Mouse (Mus musculus) heart, embryonic 15.5 days (tissue): Measurements from ENCODE around the gene Cntnap2. TPM values are rescaled to one million over a fixed set of nuclear protein-coding genes. Genes with fewer than 3 reads are reported as not detected.

ENCODE experiments used
- ATAC-seq: fragments of 200-750 bp; cut with Nextera tagmentation; replicated peaks from 2 replicates; pipeline ENCODE4 v1.8.0; 2017; ENCODE audit warnings: low read depth, moderate TSS enrichment; ENCODE audit not compliant: insufficient number of reproducible peaks, insufficient read depth, low FRiP score
- H3K27ac ChIP-seq: fragments of 300-500 bp; sonication (generic); 2 replicates; pipeline ENCODE4 v1.5.1; 2015; ENCODE audit warnings: mild to moderate bottlenecking, inconsistent platforms
- H3K27me3 ChIP-seq: fragments of 300-500 bp; sonication (generic); 2 replicates; pipeline ENCODE4 v1.6.1; 2015; ENCODE audit warnings: inconsistent platforms
- H3K36me3 ChIP-seq: fragments of 300-500 bp; sonication (generic); 2 replicates; pipeline ENCODE4 v1.6.1; 2015; ENCODE audit warnings: mild to moderate bottlenecking, inconsistent platforms
- H3K4me1 ChIP-seq: fragments of 300-500 bp; sonication (generic); replicated peaks from 2 replicates; pipeline ENCODE4 v1.6.1; 2015; ENCODE audit warnings: inconsistent platforms
- H3K4me2 ChIP-seq: fragments of 300-500 bp; sonication (generic); 2 replicates; pipeline ENCODE4 v1.6.1; 2015; ENCODE audit warnings: inconsistent platforms, mild to moderate bottlenecking, moderate library complexity
- H3K4me3 ChIP-seq: fragments of 300-500 bp; sonication (generic); 2 replicates; pipeline ENCODE4 v1.5.1; 2015; ENCODE audit warnings: mild to moderate bottlenecking, inconsistent platforms
- H3K9ac ChIP-seq: fragments of 300-500 bp; sonication (generic); 2 replicates; pipeline ENCODE4 v1.6.1; 2015; ENCODE audit warnings: mild to moderate bottlenecking, inconsistent platforms
- H3K9me3 ChIP-seq: fragments of 300-500 bp; sonication (generic); replicated peaks from 2 replicates; pipeline ENCODE4 v1.6.1; 2016; ENCODE audit warnings: inconsistent platforms
- WGBS: fragments of 180-500 bp; shearing (Covaris S2); methylation state at CpG from one replicate; pipeline ENCODE4 v1.1.7; 2015; ENCODE audit warnings: mixed read lengths; 5-methylcytosine and 5-hydroxymethylcytosine counted together
- polyA plus RNA-seq: library from polyadenylated mRNA; unstranded; fragments of >200 nt; fragmentation: Nextera tagmentation; extraction: Ambion mirVana; gene quantifications from 2 replicates; pipeline ENCODE4 v1.2.1, GENCODE M21; 2015

Cntnap2 gene
- polyA plus RNA-seq, 1 experiment from 2014 or later: 0.28 TPM

DNA sequence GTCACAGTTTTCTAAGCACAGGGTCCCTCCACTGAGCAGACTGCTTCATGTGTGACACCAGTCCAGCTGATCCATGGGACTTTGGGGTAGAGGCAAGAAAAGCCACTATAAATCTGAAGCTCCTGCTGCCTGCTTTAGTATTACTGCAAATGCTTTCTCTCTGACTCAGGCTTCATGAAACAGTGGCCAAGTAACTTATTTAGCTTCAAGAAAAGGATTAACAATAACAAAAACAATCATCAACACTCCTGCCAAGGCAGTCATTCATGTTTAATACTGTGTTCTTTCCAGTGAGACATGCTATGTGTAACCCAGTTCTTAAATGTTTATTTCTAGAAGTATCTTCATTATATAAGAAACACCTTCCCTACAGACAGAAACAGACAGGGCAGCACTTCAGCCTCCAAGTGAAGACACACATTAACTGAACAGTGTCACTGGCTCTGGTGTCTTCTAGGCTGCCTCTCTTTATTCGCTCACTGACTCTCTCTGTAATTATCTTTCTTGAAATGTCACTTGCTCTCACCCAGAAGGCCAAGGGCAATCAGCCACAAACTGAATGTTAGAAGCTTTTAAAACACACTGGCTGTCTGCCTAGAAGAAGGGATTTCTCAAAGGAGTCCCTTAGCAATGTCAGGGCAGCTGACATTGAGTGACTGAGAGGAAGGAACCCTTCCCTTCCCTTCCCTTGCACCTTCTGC, 1955.9 kb downstream of the Cntnap2 start:
- Histone ChIP-seq H3K4me2 (no peak overlapping the region), H3K9me3 (no peaks in the 10 kb centered on the region), H3K9ac (no peak overlapping the region), H3K27ac (no peak overlapping the region), H3K4me1 (no peaks in the 10 kb centered on the region), H3K27me3 (no peaks in the 10 kb centered on the region), H3K36me3 (no peaks in the 10 kb centered on the region), H3K4me3 (no peak overlapping the region)
- WGBS: 67% methylated on average over 1 of the region's 1 CpGs
- no peak for ATAC-seq

DNA sequence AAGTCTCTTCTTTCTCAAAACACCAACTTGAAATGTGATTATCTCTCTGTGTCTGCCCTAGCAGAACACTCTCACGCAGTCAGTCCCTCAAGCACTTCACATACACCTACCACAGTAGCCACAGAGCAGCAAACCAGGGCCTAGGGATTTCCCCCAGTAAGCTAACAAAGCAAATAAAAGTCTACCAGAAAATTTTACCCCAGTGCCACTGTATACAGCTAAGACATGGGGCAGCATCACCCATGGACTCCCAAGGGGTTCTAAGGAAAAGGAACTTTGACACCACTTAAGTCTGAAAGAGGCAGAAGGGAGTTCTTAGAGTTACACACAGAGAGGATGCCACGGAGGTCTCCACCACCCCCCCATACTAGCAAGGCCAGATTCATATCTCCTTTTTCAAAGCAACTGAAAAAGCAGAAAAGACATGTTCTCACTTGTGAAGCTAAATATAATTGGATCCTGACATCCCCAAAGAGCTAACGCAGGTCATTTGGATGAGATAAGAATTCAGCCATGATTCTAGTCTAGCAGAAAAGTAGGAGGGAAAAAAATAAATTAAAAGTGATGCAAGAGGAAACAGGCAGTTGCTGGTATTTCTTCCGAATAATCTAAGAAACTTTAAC, 1967.0 kb downstream of the Cntnap2 start:
- WGBS: 60% methylated on average over 4 of the region's 4 CpGs
- Histone ChIP-seq H3K4me3 (no peak overlapping the region), H3K4me2 (no peak overlapping the region), H3K9ac (no peak overlapping the region), H3K4me1 (no peaks in the 10 kb centered on the region), H3K27me3 (no peaks in the 10 kb centered on the region), H3K27ac (no peak overlapping the region), H3K9me3 (no peaks in the 10 kb centered on the region), H3K36me3 (no peaks in the 10 kb centered on the region)
- ATAC-seq: no peak

DNA sequence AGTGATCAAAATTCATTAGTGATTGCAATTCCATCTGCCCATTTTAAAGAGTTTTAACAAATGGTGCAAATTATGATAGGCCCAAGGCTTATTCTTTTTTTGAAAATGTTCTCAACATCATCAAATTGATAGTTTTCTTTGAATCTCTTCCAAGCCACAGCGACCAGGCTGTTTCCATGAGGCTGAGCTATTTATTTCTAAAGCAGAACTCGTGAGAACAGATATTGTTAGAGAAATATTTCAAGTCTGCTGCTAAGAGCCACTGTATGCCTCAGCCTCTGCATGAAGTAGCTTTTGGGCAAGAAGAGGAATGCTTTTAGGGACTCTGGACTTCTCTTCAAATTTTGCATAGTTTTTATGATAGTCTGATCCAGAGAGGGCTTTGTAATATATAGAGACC, 1972.2 kb downstream of the Cntnap2 start:
- H3K4me1 ChIP-seq: no peaks in the 10 kb centered on the region
- H3K4me3 ChIP-seq: no peak overlapping the region
- no peak overlapping the region for H3K9ac ChIP-seq
- no peaks in the 10 kb centered on the region for H3K36me3 ChIP-seq
- ATAC-seq: no peak
- H3K4me2 ChIP-seq: no peak overlapping the region
- WGBS: 49% methylated on average over 2 of the region's 2 CpGs
- H3K9me3 ChIP-seq: no peaks in the 10 kb centered on the region
- H3K27me3 ChIP-seq: no peaks in the 10 kb centered on the region
- no peak overlapping the region for H3K27ac ChIP-seq

DNA sequence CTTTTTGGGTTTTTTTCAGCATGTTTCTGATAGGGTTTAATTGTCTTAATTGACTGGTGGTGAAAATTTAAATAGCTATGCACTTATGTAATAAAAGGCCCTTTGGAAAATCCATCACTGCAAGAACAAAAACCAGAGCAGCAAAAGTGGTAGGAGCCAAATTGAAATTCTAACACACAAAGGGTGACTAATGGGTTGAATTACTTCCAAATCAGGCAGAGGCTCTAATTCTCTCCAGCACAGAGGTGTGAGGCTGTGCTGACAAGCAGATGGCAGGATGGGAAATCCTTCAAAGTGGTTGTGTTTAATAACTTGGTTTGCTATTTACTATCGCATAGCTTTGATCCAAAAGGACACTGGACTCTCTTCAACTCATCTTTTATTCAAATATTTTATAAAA, 1983.4 kb downstream of the Cntnap2 start:
- H3K4me3 ChIP-seq: no peak overlapping the region
- no peaks in the 10 kb centered on the region for H3K9me3 ChIP-seq
- no peaks in the 10 kb centered on the region for H3K36me3 ChIP-seq
- H3K4me1 ChIP-seq: peaks cover 2% of the 10 kb centered on the region; the same call in 1 of the 2 replicates
- H3K4me2 ChIP-seq: no peak overlapping the region
- no peak overlapping the region for H3K9ac ChIP-seq
- H3K27me3 ChIP-seq: no peaks in the 10 kb centered on the region
- WGBS: 77% methylated on average over 1 of the region's 1 CpGs
- no peak for ATAC-seq
- no peak overlapping the region for H3K27ac ChIP-seq

DNA sequence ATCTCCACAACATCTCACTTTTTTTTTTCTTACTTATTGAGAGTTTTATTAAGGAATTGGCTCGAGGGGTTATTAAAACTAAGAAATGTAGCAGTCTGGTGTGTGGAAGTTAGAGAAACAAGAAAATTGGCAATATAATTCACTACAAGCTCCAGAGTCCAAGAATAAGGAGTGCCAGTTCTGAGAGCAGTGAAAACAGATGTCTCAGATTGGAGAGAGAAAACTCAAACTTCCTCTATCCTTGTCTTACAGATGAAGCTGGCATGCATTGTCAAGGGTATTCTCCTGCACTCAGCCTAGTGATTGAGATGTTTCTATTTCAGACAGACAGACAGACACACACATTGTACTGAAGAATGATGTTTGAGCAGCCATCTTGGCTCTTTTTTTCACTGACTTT, 1984.4 kb downstream of the Cntnap2 start:
- WGBS: 65% methylated on average over 1 of the region's 1 CpGs
- Histone ChIP-seq H3K4me3 (no peak overlapping the region), H3K27me3 (no peaks in the 10 kb centered on the region), H3K36me3 (no peaks in the 10 kb centered on the region), H3K9ac (no peak overlapping the region), H3K27ac (no peak overlapping the region), H3K4me1 (peaks cover 2% of the 10 kb centered on the region; the same call in 1 of the 2 replicates), H3K9me3 (no peaks in the 10 kb centered on the region), H3K4me2 (no peak overlapping the region)
- ATAC-seq: no peak

DNA sequence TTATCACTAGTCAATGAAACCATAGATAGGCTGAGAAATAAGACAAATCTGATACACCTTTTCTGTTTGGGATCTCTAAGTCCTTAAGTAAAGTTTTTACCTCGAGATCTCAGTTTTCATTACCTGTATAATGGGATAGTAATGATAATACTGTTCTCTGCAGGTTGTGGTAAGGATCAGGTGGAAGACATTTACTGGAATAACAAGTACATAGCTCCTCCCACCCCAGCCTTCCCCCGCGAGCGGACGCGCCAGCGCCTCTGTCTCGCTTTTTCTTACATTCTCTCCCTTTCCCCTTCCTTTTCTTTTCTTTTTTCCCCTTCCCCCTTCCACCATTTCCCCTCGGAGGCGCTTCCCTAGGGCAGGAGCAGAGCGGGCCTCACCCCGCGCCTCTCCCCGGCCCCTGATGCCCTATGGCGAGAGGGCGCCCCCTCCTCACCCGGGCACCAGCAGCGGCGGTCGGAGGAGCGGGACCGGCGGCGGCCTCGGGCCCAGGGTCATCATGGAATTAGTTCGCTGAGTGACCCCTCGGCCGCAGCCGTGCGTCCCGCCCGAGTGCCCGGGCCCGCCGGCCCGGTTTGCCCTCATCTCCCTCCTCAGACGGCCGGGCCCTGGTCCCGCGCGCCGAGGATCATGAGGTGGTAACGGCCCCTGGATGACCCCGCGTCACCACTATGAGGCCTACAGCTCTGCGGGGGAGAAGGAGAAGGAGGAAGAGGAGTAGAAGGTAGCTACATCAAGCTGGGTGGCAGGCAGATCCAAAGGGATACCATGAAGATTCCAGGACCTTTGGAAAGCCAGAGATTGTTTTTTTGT, 1985.4 kb downstream of the Cntnap2 start:
- WGBS: 4% methylated on average over 46 of the region's 46 CpGs
- Histone ChIP-seq H3K9me3 (no peaks in the 10 kb centered on the region), H3K4me1 (peaks cover 2% of the 10 kb centered on the region; the same call in 1 of the 2 replicates), H3K36me3 (no peaks in the 10 kb centered on the region), H3K4me2 (peak overlapping the region; percentile 75), H3K9ac (peak overlapping the region; percentile 46), H3K4me3 (peak overlapping the region; percentile 51), H3K27ac (no peak overlapping the region), H3K27me3 (no peaks in the 10 kb centered on the region)
- ATAC-seq: no peak

DNA sequence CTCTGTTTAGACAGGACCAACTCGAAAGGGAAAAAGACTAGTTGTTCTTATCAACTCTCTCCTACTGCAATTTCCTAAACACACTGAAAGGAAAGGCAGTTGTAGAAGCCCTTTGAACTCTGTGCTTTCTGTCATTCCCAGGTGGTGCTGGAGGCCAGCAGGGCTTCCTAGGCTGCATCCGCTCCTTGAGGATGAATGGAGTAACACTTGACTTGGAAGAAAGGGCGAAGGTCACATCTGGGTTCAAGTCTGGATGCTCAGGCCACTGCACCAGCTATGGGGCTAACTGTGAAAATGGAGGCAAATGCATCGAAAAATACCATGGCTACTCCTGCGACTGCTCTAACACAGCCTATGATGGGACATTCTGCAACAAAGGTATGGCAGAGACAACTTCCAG, 1989.9 kb downstream of the Cntnap2 start:
- 67% methylated on average over 5 of the region's 5 CpGs for WGBS
- H3K4me3 ChIP-seq: no peak overlapping the region
- no peaks in the 10 kb centered on the region for H3K9me3 ChIP-seq
- H3K36me3 ChIP-seq: no peaks in the 10 kb centered on the region
- no peaks in the 10 kb centered on the region for H3K27me3 ChIP-seq
- H3K4me2 ChIP-seq: no peak overlapping the region
- ATAC-seq: no peak
- no peak overlapping the region for H3K9ac ChIP-seq
- H3K27ac ChIP-seq: no peak overlapping the region
- peaks cover 2% of the 10 kb centered on the region; the same call in 1 of the 2 replicates for H3K4me1 ChIP-seq

DNA sequence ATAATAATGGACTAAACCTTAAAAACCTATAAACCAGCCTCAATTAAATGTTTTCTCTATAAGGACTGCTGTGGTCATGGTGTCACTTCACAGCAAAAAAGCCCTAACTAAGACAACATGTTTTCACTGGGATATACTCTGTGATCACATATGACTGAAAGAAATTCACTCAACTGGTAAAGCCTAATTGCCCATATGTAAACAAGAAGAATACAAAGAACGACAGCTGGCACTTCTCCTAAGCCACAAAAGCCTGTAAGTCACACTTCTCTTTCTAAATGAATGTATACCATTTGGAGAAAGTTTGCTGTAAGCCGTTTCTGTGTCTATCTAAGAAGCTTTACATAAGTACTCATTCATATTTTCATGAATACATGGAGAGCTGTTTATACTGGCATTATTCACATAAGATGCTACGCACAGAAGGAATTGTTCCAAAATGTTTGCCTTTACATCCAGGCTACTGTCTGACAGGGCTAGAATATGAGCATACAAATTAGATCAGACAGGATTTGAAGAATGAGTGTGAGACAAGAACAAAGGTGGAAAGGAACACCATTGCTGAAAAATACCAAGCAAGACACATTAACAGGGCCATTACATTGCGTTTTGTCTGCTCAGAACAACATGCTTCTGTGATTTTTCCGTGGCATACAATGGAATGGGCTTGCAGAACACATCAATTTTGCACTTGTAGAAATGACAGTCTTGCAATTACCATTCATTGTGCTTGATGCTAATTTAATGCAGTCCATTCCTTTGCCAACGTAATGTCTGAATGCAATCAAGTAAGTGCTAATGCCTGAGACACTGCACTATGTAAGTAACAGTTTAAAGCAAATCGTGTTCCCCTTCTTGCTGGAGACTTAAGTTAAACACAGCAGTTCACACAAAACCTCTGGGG, 1991.4 kb downstream of the Cntnap2 start:
- H3K9me3 ChIP-seq: no peaks in the 10 kb centered on the region
- H3K4me3 ChIP-seq: no peak overlapping the region
- no peak for ATAC-seq
- 70% methylated on average over 7 of the region's 7 CpGs for WGBS
- no peak overlapping the region for H3K4me2 ChIP-seq
- no peaks in the 10 kb centered on the region for H3K4me1 ChIP-seq
- no peaks in the 10 kb centered on the region for H3K36me3 ChIP-seq
- no peak overlapping the region for H3K27ac ChIP-seq
- no peaks in the 10 kb centered on the region for H3K27me3 ChIP-seq
- no peak overlapping the region for H3K9ac ChIP-seq

DNA sequence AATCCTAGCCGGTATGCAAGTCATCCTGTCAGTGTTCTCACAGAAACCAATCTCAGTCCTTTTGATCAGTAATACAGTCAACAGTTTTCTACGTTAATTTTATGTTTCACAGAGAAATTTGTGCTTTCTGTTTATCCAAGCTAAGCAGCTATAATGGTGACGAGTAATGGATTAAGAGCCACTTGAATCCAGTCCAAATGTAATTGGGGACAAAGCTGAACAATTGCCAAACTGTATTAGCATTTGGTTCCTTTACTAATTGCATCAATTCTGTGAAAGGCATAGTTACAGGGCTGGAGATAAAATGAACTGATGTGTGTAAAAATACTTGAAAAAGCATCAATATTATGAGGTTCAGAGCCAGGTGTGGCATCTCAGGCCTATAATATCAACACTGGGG, 2002.2 kb downstream of the Cntnap2 start:
- ATAC-seq: no peak
- Histone ChIP-seq H3K9me3 (no peaks in the 10 kb centered on the region), H3K27me3 (no peaks in the 10 kb centered on the region), H3K27ac (no peak overlapping the region), H3K9ac (no peak overlapping the region), H3K36me3 (no peaks in the 10 kb centered on the region), H3K4me2 (no peak overlapping the region), H3K4me3 (no peak overlapping the region), H3K4me1 (no peaks in the 10 kb centered on the region)
- 75% methylated on average over 3 of the region's 3 CpGs for WGBS

DNA sequence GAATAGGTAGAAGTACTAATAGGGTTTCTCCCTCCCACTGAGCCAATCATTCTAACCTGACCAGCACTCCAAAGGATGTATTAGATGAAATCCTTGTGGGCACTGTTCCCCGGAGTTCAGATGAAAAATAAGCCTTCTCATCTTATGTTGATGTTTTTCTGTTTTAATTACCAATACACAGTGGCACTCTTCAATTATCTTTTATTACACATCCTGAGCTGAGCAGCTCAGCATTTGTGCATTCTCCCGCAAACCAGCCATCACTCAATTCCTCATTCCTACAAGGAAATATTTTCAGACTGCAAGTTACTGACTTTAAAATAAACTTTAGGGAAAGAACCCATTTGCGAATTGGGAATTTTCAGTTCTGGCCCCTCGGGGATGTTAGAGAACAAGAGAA, 2030.8 kb downstream of the Cntnap2 start:
- H3K27me3 ChIP-seq: no peaks in the 10 kb centered on the region
- H3K36me3 ChIP-seq: no peaks in the 10 kb centered on the region
- no peak overlapping the region for H3K9ac ChIP-seq
- no peak overlapping the region for H3K27ac ChIP-seq
- H3K4me1 ChIP-seq: no peaks in the 10 kb centered on the region
- H3K9me3 ChIP-seq: no peaks in the 10 kb centered on the region
- H3K4me3 ChIP-seq: no peak overlapping the region
- H3K4me2 ChIP-seq: no peak overlapping the region
- no peak for ATAC-seq
- 74% methylated on average over 4 of the region's 4 CpGs for WGBS

DNA sequence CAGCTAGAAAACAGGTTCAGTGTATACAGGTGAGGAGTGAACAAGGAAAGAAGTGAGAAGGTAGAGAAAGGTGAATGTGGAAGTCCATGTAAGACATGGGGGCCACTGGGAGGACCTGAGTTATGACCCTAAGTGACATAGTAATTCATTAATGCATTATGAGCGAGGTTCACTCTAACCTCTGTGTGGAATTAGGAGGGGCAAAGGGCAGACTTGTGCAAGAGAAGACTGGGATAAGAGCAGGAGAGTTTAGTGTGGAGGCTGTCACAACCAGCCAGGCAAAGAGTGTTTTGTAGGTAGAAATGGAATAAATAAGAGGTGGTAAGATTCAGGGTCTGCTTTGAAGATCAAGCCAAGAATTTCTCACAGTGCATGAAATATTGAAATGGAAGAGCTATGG, 2045.8 kb downstream of the Cntnap2 start:
- Histone ChIP-seq H3K9me3 (no peaks in the 10 kb centered on the region), H3K4me2 (no peak overlapping the region), H3K27me3 (no peaks in the 10 kb centered on the region), H3K36me3 (no peaks in the 10 kb centered on the region), H3K4me1 (no peaks in the 10 kb centered on the region), H3K9ac (no peak overlapping the region), H3K27ac (no peak overlapping the region), H3K4me3 (no peak overlapping the region)
- ATAC-seq: no peak
- WGBS: 41% methylated on average over 1 of the region's 1 CpGs
